Mouse (Mus musculus) intestine, postnatal 0 days (tissue): ENCODE measurements around the gene Klhdc10. TPM values are rescaled to one million over a fixed set of nuclear protein-coding genes. Genes with fewer than 3 reads are reported as not detected.

ENCODE experiments used
- ATAC-seq: fragments of 200-750 bp; cut with Nextera tagmentation; 2 replicates; pipeline ENCODE4 v1.8.0; 2017; ENCODE audit warnings: mild to moderate bottlenecking, moderate TSS enrichment, moderate library complexity
- H3K27ac ChIP-seq: fragments of 300-500 bp; sonication (generic); 2 replicates; pipeline ENCODE4 v1.5.1; 2014; ENCODE audit warnings: mild to moderate bottlenecking, low read depth, low read length, moderate library complexity
- H3K27me3 ChIP-seq: fragments of 300-500 bp; sonication (generic); replicated peaks from 2 replicates; pipeline ENCODE4 v1.6.1; 2014; ENCODE audit warnings: low read length, mixed read lengths; ENCODE audit not compliant: control insufficient read depth, insufficient read depth
- H3K36me3 ChIP-seq: fragments of 300-500 bp; sonication (generic); 2 replicates; pipeline ENCODE4 v1.6.1; 2014; ENCODE audit warnings: mild to moderate bottlenecking, moderate library complexity; ENCODE audit not compliant: control insufficient read depth, insufficient read depth
- H3K4me1 ChIP-seq: fragments of 300-500 bp; sonication (generic); replicated peaks from 2 replicates; pipeline ENCODE4 v1.6.1; 2014; ENCODE audit warnings: antibody characterized with exemption, low read length, mixed read lengths; ENCODE audit not compliant: control insufficient read depth, insufficient read depth
- H3K4me2 ChIP-seq: fragments of 300-500 bp; sonication (generic); replicated peaks from 2 replicates; pipeline ENCODE4 v1.6.1; 2014; ENCODE audit warnings: low read depth, mild to moderate bottlenecking, moderate library complexity
- H3K4me3 ChIP-seq: fragments of 300-500 bp; sonication (generic); 2 replicates; pipeline ENCODE4 v1.5.1; 2014; ENCODE audit warnings: low read depth, low read length
- H3K9ac ChIP-seq: fragments of 300-500 bp; sonication (generic); 2 replicates; pipeline ENCODE4 v1.6.1; 2014; ENCODE audit warnings: mild to moderate bottlenecking, low read depth, low read length
- H3K9me3 ChIP-seq: fragments of 300-500 bp; sonication (generic); 2 replicates; pipeline ENCODE4 v1.6.1; 2016; ENCODE audit warnings: mixed run types; ENCODE audit not compliant: control insufficient read depth
- CTCF ChIP-seq: sonication (generic); IDR thresholded peaks from 2 replicates; pipeline ENCODE4 v1.5.1; 2016; ENCODE audit warnings: low read depth, mild to moderate bottlenecking, control low read depth, antibody characterized with exemption, moderate library complexity
- WGBS: fragments of 180-500 bp; shearing (Covaris S2); extraction: QIAGEN DNeasy Blood & Tissue Kit; methylation state at CpG from one replicate; pipeline ENCODE4 v1.1.7; 2014; 5-methylcytosine and 5-hydroxymethylcytosine counted together
- polyA plus RNA-seq: library from polyadenylated mRNA; unstranded; fragments of >200 nt; fragmentation: Nextera tagmentation; extraction: Ambion mirVana; gene quantifications from 2 replicates; pipeline ENCODE4 v1.2.1, GENCODE M21; 2015

The Klhdc10 gene
- polyA plus RNA-seq, 1 experiment from 2014 or later = 6.2 TPM

- no peaks in the 10 kb centered on the region for H3K27me3 ChIP-seq
- H3K27ac ChIP-seq = no peak overlapping the region; the same call in 1 of the 2 replicates
- no peaks in the 10 kb centered on the region for H3K36me3 ChIP-seq
- no peak overlapping the region for H3K9ac ChIP-seq
- no peak overlapping the region for H3K4me3 ChIP-seq
- no peak for TF ChIP-seq CTCF
- no peaks in the 10 kb centered on the region for H3K9me3 ChIP-seq
- no peak for ATAC-seq
- WGBS = 71% methylated on average over 7 of the region's 7 CpGs
- no peak overlapping the region for H3K4me2 ChIP-seq
- H3K4me1 ChIP-seq = no peaks in the 10 kb centered on the region
Observed at GRCm38 (mm10) chr6:30409399-30410093, 7.9 kb downstream of the Klhdc10 start.

- no peak for ATAC-seq
- Histone ChIP-seq H3K4me3 (no peak overlapping the region), H3K9ac (no peak overlapping the region), H3K4me1 (no peaks in the 10 kb centered on the region), H3K9me3 (no peaks in the 10 kb centered on the region), H3K27me3 (no peaks in the 10 kb centered on the region), H3K4me2 (no peak overlapping the region), H3K36me3 (no peaks in the 10 kb centered on the region), H3K27ac (no peak overlapping the region)
- WGBS = 70% methylated on average over 4 of the region's 4 CpGs
- TF ChIP-seq CTCF = no peak
Observed at GRCm38 (mm10) chr6:30411311-30411710, 9.6 kb downstream of the Klhdc10 start.

GRCm38 (mm10) chr6:30416126-30416525, 14.5 kb downstream of the Klhdc10 start:
- Histone ChIP-seq H3K36me3 (peaks cover 2% of the 10 kb centered on the region; the same call in 1 of the 2 replicates), H3K4me1 (no peaks in the 10 kb centered on the region), H3K9ac (no peak overlapping the region), H3K9me3 (no peaks in the 10 kb centered on the region), H3K27me3 (no peaks in the 10 kb centered on the region), H3K27ac (no peak overlapping the region), H3K4me3 (no peak overlapping the region), H3K4me2 (no peak overlapping the region)
- TF ChIP-seq CTCF = no peak
- no peak for ATAC-seq
- WGBS = 90% methylated on average over 2 of the region's 2 CpGs

GRCm38 (mm10) chr6:30416801-30417200, 15.1 kb downstream of the Klhdc10 start:
- H3K27ac ChIP-seq = no peak overlapping the region
- no peaks in the 10 kb centered on the region for H3K4me1 ChIP-seq
- no peak overlapping the region for H3K9ac ChIP-seq
- H3K4me3 ChIP-seq = no peak overlapping the region
- no peaks in the 10 kb centered on the region for H3K9me3 ChIP-seq
- no peak for TF ChIP-seq CTCF
- H3K27me3 ChIP-seq = no peaks in the 10 kb centered on the region
- H3K36me3 ChIP-seq = peaks cover 4% of the 10 kb centered on the region; the same call in 1 of the 2 replicates
- H3K4me2 ChIP-seq = no peak overlapping the region
- ATAC-seq = no peak
- 91% methylated on average over 7 of the region's 7 CpGs for WGBS

- TF ChIP-seq CTCF = no peak
- Histone ChIP-seq H3K9ac (no peak overlapping the region), H3K4me3 (no peak overlapping the region), H3K9me3 (no peaks in the 10 kb centered on the region), H3K4me1 (no peaks in the 10 kb centered on the region), H3K4me2 (no peak overlapping the region), H3K27ac (no peak overlapping the region), H3K36me3 (no peaks in the 10 kb centered on the region), H3K27me3 (no peaks in the 10 kb centered on the region)
- 45% methylated on average over 3 of the region's 3 CpGs for WGBS
- no peak for ATAC-seq
Observed at GRCm38 (mm10) chr6:30432461-30433192, 31.0 kb downstream of the Klhdc10 start.

GRCm38 (mm10) chr6:30436476-30436875, 34.8 kb downstream of the Klhdc10 start:
- no peaks in the 10 kb centered on the region for H3K27me3 ChIP-seq
- peaks cover 7% of the 10 kb centered on the region; the same call in 1 of the 2 replicates for H3K36me3 ChIP-seq
- TF ChIP-seq CTCF = no peak
- H3K4me1 ChIP-seq = no peaks in the 10 kb centered on the region
- H3K27ac ChIP-seq = no peak overlapping the region
- no peak overlapping the region for H3K4me2 ChIP-seq
- 92% methylated on average over 3 of the region's 3 CpGs for WGBS
- no peak overlapping the region for H3K4me3 ChIP-seq
- no peak overlapping the region for H3K9ac ChIP-seq
- no peaks in the 10 kb centered on the region for H3K9me3 ChIP-seq
- ATAC-seq = no peak
